Mouse (Mus musculus): ENCODE measurements around the gene Bcl2. TPM values are rescaled to one million over a fixed set of nuclear protein-coding genes. Genes with fewer than 3 reads are reported as not detected.

The Bcl2 gene
- polyA plus RNA-seq, 1 experiment from 2014 or later, result 5.6 TPM

DNA sequence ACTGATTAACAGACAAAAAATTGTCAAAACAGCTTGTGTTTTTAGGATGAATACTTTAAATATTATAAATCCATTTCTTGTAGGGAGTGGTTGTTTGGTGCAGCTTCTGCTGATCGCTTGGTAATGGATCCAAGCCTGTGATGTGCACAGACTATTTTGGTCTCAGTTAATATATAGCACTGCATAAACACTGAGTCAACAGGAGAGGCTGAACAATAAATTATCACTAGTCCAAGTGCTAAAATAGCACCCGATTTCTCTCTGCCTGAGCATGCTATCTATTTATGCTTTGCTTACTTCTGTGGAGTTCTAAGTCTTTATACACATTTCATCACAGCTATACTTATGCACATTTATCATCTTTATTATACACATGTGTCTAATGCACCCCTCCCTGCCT, 124.9 kb downstream of the Bcl2 start:
- no peaks in the 10 kb centered on the region for H3K27me3 ChIP-seq (ENCODE audit: control insufficient read depth, insufficient read depth, low read length)
- no peak overlapping the region for H3K9ac ChIP-seq (ENCODE audit: low read length)
- 0 out of 2 replicates have a peak overlapping the region, but pooled peaks have one; percentile 8 for H3K27ac ChIP-seq (replicated peaks)
- H3K4me1 ChIP-seq (replicated peaks; ENCODE audit: control insufficient read depth, insufficient read depth), result no peaks in the 10 kb centered on the region; the same call in 1 of the 2 replicates
- no peak for DNase-seq (ENCODE audit: low spot score)
- H3K9me3 ChIP-seq (ENCODE audit: control insufficient read depth, low read length), result no peaks in the 10 kb centered on the region
- no peak for ATAC-seq (ENCODE audit: low FRiP score, low TSS enrichment)
- TF ChIP-seq EP300 (optimal IDR thresholded peaks at IDR 0.05) (no peak), CTCF (IDR thresholded peaks at IDR 0.05; ENCODE audit: low read depth) (no peak)
- H3K4me3 ChIP-seq (ENCODE audit: low read depth, low read length), result no peak overlapping the region
- WGBS, result 19% methylated on average over 2 of the region's 2 CpGs
- no peak overlapping the region for H3K4me2 ChIP-seq (replicated peaks; ENCODE audit: low read depth)
- no peaks in the 10 kb centered on the region for H3K36me3 ChIP-seq (ENCODE audit: control insufficient read depth, insufficient read depth, low read length)

GRCm38 (mm10) chr1:106587866-106588470, 126.1 kb downstream of the Bcl2 start:
- no peaks in the 10 kb centered on the region for H3K36me3 ChIP-seq (ENCODE audit: control insufficient read depth, insufficient read depth, low read length)
- H3K4me1 ChIP-seq (replicated peaks; ENCODE audit: control insufficient read depth, insufficient read depth), result no peaks in the 10 kb centered on the region; the same call in 1 of the 2 replicates
- H3K4me2 ChIP-seq (replicated peaks; ENCODE audit: low read depth), result no peak overlapping the region
- 72% methylated on average over 4 of the region's 4 CpGs for WGBS
- no peak for ATAC-seq (ENCODE audit: low FRiP score, low TSS enrichment)
- no peaks in the 10 kb centered on the region for H3K27me3 ChIP-seq (ENCODE audit: control insufficient read depth, insufficient read depth, low read length)
- H3K4me3 ChIP-seq (ENCODE audit: low read depth, low read length), result no peak overlapping the region
- H3K9me3 ChIP-seq (ENCODE audit: control insufficient read depth, low read length), result no peaks in the 10 kb centered on the region
- no peak overlapping the region for H3K27ac ChIP-seq (replicated peaks)
- no peak overlapping the region for H3K9ac ChIP-seq (ENCODE audit: low read length)
- DNase-seq (ENCODE audit: low spot score), result no peak
- TF ChIP-seq CTCF (IDR thresholded peaks at IDR 0.05; ENCODE audit: low read depth), result no peak

- Histone ChIP-seq H3K4me3 (ENCODE audit: low read depth, low read length) (no peak overlapping the region), H3K36me3 (ENCODE audit: control insufficient read depth, insufficient read depth, low read length) (no peaks in the 10 kb centered on the region), H3K27me3 (ENCODE audit: control insufficient read depth, insufficient read depth, low read length) (no peaks in the 10 kb centered on the region), H3K27ac (replicated peaks) (no peak overlapping the region), H3K9me3 (ENCODE audit: control insufficient read depth, low read length) (no peaks in the 10 kb centered on the region), H3K9ac (ENCODE audit: low read length) (no peak overlapping the region), H3K4me1 (replicated peaks; ENCODE audit: control insufficient read depth, insufficient read depth) (no peaks in the 10 kb centered on the region; the same call in 1 of the 2 replicates), H3K4me2 (replicated peaks; ENCODE audit: low read depth) (no peak overlapping the region)
- peak; percentile 50; the same call in 1 of the 2 replicates for ATAC-seq (ENCODE audit: low FRiP score, low TSS enrichment)
- TF ChIP-seq EP300 (optimal IDR thresholded peaks at IDR 0.05) (no peak), CTCF (IDR thresholded peaks at IDR 0.05; ENCODE audit: low read depth) (no peak)
- DNase-seq (ENCODE audit: low spot score), result peak; percentile 56
- 60% methylated on average over 6 of the region's 6 CpGs for WGBS
Measured at GRCm38 (mm10) chr1:106586761-106587160, 127.3 kb downstream of the Bcl2 start.

- Histone ChIP-seq H3K9ac (ENCODE audit: low read length) (no peak overlapping the region), H3K36me3 (ENCODE audit: control insufficient read depth, insufficient read depth, low read length) (no peaks in the 10 kb centered on the region), H3K27ac (replicated peaks) (no peak overlapping the region), H3K27me3 (ENCODE audit: control insufficient read depth, insufficient read depth, low read length) (no peaks in the 10 kb centered on the region), H3K4me3 (ENCODE audit: low read depth, low read length) (no peak overlapping the region), H3K4me1 (replicated peaks; ENCODE audit: control insufficient read depth, insufficient read depth) (no peaks in the 10 kb centered on the region; the same call in 1 of the 2 replicates), H3K9me3 (ENCODE audit: control insufficient read depth, low read length) (no peaks in the 10 kb centered on the region), H3K4me2 (replicated peaks; ENCODE audit: low read depth) (no peak overlapping the region)
- TF ChIP-seq CTCF (IDR thresholded peaks at IDR 0.05; ENCODE audit: low read depth) (no peak), EP300 (optimal IDR thresholded peaks at IDR 0.05) (no peak)
- no peak for ATAC-seq (ENCODE audit: low FRiP score, low TSS enrichment)
- DNase-seq (ENCODE audit: low spot score), result no peak
Measured at GRCm38 (mm10) chr1:106585349-106585748, 128.7 kb downstream of the Bcl2 start.

DNA sequence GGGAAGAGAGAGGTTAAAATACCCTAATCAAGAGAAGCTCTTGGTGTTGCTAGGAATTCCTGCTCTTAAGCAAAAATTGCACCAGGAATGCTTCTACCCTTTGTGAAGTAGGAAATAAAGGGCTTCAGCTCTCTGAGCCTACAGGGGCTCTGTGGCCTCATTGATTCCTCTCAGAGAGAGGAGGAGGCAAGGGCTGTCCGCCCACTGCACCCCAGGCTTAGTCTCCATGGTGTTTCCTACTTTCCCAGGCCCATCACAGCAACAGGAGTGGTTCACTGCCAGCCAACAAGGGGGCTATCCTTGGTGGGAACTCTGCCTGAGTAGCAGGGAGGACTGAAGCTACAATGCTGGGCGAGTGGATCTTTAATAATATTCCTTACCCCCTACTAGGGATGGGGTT, 129.2 kb downstream of the Bcl2 start:
- Histone ChIP-seq H3K4me3 (ENCODE audit: low read depth, low read length) (no peak overlapping the region), H3K27me3 (ENCODE audit: control insufficient read depth, insufficient read depth, low read length) (no peaks in the 10 kb centered on the region), H3K36me3 (ENCODE audit: control insufficient read depth, insufficient read depth, low read length) (no peaks in the 10 kb centered on the region), H3K4me2 (replicated peaks; ENCODE audit: low read depth) (no peak overlapping the region), H3K9ac (ENCODE audit: low read length) (no peak overlapping the region), H3K4me1 (replicated peaks; ENCODE audit: control insufficient read depth, insufficient read depth) (no peaks in the 10 kb centered on the region; the same call in 1 of the 2 replicates), H3K9me3 (ENCODE audit: control insufficient read depth, low read length) (no peaks in the 10 kb centered on the region), H3K27ac (replicated peaks) (no peak overlapping the region)
- ATAC-seq (ENCODE audit: low FRiP score, low TSS enrichment) (no peak), DNase-seq (ENCODE audit: low spot score) (no peak)
- TF ChIP-seq CTCF (IDR thresholded peaks at IDR 0.05; ENCODE audit: low read depth) (no peak), EP300 (optimal IDR thresholded peaks at IDR 0.05) (no peak)
- WGBS, result 87% methylated on average over 2 of the region's 2 CpGs

DNA sequence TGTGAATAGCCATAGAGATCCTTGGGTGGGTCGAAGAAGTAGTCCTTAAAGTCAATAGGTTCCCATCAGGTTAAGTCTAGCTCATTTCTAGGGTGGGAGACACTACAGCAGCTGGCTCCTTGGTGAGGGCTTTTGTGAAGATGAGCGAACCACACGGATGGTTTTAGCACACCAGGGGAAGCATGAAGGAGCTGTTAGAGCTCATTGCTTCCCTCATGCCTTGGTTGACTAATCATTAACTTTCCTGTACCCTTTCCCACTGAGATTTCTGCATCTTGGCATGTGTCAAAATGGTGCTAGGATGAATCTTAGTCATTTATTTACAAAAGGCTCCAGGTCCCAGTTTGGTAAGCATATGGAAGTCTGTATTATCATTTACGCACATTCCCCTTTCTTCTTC, 129.8 kb downstream of the Bcl2 start:
- no peak for TF ChIP-seq CTCF (IDR thresholded peaks at IDR 0.05; ENCODE audit: low read depth)
- Histone ChIP-seq H3K4me2 (replicated peaks; ENCODE audit: low read depth) (no peak overlapping the region), H3K36me3 (ENCODE audit: control insufficient read depth, insufficient read depth, low read length) (no peaks in the 10 kb centered on the region), H3K9me3 (ENCODE audit: control insufficient read depth, low read length) (no peaks in the 10 kb centered on the region), H3K4me3 (ENCODE audit: low read depth, low read length) (no peak overlapping the region), H3K4me1 (replicated peaks; ENCODE audit: control insufficient read depth, insufficient read depth) (no peaks in the 10 kb centered on the region), H3K9ac (ENCODE audit: low read length) (no peak overlapping the region), H3K27ac (replicated peaks) (peak overlapping the region; percentile 56; the same call in 1 of the 2 replicates), H3K27me3 (ENCODE audit: control insufficient read depth, insufficient read depth, low read length) (no peaks in the 10 kb centered on the region)
- DNase-seq (ENCODE audit: low spot score) (no peak), ATAC-seq (ENCODE audit: low FRiP score, low TSS enrichment) (no peak)
- WGBS, result 87% methylated on average over 4 of the region's 4 CpGs

Data from stomach, postnatal 0 days (tissue).